Mouse (Mus musculus) embryonic facial prominence, embryonic 11.5 days (tissue): ENCODE measurements around the gene Celf2. TPM values are rescaled to one million over a fixed set of nuclear protein-coding genes. Genes with fewer than 3 reads are reported as not detected.

ENCODE experiments used
- ATAC-seq: fragments of 200-750 bp; cut with Nextera tagmentation; replicated peaks from 2 replicates; pipeline ENCODE4 v1.8.0; 2017; ENCODE audit warnings: low read depth; ENCODE audit not compliant: insufficient number of reproducible peaks, low FRiP score, low TSS enrichment
- DNase-seq: peaks from one replicate; pipeline ENCODE4 v3.0.0-alpha.2; 2015; ENCODE audit warnings: low spot score
- H3K27ac ChIP-seq: fragments of 300-500 bp; sonication (generic); replicated peaks from 2 replicates; pipeline ENCODE4 v1.5.1; 2014; ENCODE audit warnings: mild to moderate bottlenecking, low read depth, low read length, control low read depth
- H3K27me3 ChIP-seq: fragments of 300-500 bp; sonication (generic); 2 replicates; pipeline ENCODE4 v1.6.1; 2014; ENCODE audit warnings: mild to moderate bottlenecking, low read length, moderate library complexity, mixed read lengths; ENCODE audit not compliant: control insufficient read depth, insufficient read depth
- H3K36me3 ChIP-seq: fragments of 300-500 bp; sonication (generic); replicated peaks from 2 replicates; pipeline ENCODE4 v1.6.1; 2014; ENCODE audit warnings: low read depth, mild to moderate bottlenecking, low read length, moderate library complexity, mixed read lengths; ENCODE audit not compliant: control insufficient read depth, insufficient read depth
- H3K4me1 ChIP-seq: fragments of 300-500 bp; sonication (generic); 2 replicates; pipeline ENCODE4 v1.6.1; 2014; ENCODE audit warnings: low read length, mixed read lengths; ENCODE audit not compliant: control insufficient read depth, insufficient read depth
- H3K4me2 ChIP-seq: fragments of 300-500 bp; sonication (generic); 2 replicates; pipeline ENCODE4 v1.6.1; 2014; ENCODE audit warnings: low read depth, mild to moderate bottlenecking, control low read depth, low read length, moderate library complexity
- H3K4me3 ChIP-seq: fragments of 300-500 bp; sonication (generic); 2 replicates; pipeline ENCODE4 v1.5.1; 2014; ENCODE audit warnings: low read depth, low read length, control low read depth
- H3K9ac ChIP-seq: fragments of 300-500 bp; sonication (generic); replicated peaks from 2 replicates; pipeline ENCODE4 v1.6.1; 2014; ENCODE audit warnings: mild to moderate bottlenecking, control low read depth, low read length
- H3K9me3 ChIP-seq: fragments of 300-500 bp; sonication (generic); replicated peaks from 2 replicates; pipeline ENCODE4 v1.6.1; 2016; ENCODE audit warnings: mild to moderate bottlenecking, low read length, inconsistent platforms, mixed read lengths; ENCODE audit not compliant: control insufficient read depth
- WGBS: fragments of 180-500 bp; shearing (Covaris S2); extraction: QIAGEN DNeasy Blood & Tissue Kit; methylation state at CpG from one replicate; pipeline ENCODE4 v1.1.7; 2014; 5-methylcytosine and 5-hydroxymethylcytosine counted together
- polyA plus RNA-seq: library from polyadenylated mRNA; unstranded; fragments of >200 nt; fragmentation: Nextera tagmentation; extraction: Ambion mirVana; gene quantifications from 2 replicates; pipeline ENCODE4 v1.2.1, GENCODE M21; 2014

The Celf2 gene
- polyA plus RNA-seq, 1 experiment from 2014 or later, result 43.2 TPM

DNA sequence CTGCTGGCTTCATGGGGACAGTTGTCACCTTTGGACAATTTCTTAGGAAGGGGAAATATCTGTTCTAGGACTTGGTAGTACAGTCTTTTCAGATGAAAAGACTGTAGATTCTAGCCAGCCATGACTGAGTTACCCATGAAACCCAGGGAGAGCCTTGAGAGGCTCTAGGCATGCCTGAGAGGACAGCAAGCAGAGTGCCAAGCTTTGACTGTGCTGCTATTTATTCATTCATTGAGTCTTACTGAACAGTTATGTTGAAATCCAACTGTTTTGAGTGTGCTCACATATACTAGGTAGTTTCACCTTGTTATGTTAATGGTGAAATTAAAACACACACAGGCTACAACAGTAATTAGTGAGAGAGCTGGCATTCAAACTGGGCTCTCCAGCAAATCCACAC, 971.3 kb downstream of the Celf2 start:
- ATAC-seq (no peak), DNase-seq (no peak)
- H3K4me2 ChIP-seq, result no peak overlapping the region
- no peak overlapping the region for H3K27ac ChIP-seq
- H3K4me3 ChIP-seq, result no peak overlapping the region
- no peak overlapping the region for H3K9ac ChIP-seq
- no peaks in the 10 kb centered on the region for H3K27me3 ChIP-seq
- no peaks in the 10 kb centered on the region for H3K36me3 ChIP-seq
- H3K9me3 ChIP-seq, result no peaks in the 10 kb centered on the region
- H3K4me1 ChIP-seq, result no peaks in the 10 kb centered on the region

DNA sequence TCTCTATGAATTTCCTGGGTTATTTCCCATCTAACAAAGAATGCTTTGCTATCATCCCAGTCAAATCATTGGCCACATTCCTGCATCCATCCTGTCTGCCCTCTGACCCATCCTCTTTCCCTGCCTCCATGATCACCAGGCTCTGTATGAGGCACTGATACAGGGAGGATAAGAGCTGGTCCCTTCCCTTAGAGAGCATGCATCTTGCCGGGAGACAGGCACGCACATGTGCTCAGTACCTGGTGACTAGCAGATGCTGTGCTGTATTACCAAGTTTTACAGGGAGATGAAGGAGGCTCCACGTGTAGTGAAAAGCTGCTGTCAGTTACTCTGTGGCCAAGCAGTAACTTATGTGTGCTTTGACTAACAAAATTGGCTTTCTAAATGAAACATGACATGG, 972.0 kb downstream of the Celf2 start:
- no peak for DNase-seq
- H3K4me3 ChIP-seq, result no peak overlapping the region
- no peaks in the 10 kb centered on the region for H3K36me3 ChIP-seq
- H3K9me3 ChIP-seq, result no peaks in the 10 kb centered on the region
- H3K4me1 ChIP-seq, result no peaks in the 10 kb centered on the region
- WGBS, result 74% methylated on average over 3 of the region's 3 CpGs
- H3K4me2 ChIP-seq, result no peak overlapping the region
- H3K27me3 ChIP-seq, result no peaks in the 10 kb centered on the region
- no peak overlapping the region for H3K9ac ChIP-seq
- no peak for ATAC-seq
- H3K27ac ChIP-seq, result no peak overlapping the region

DNA sequence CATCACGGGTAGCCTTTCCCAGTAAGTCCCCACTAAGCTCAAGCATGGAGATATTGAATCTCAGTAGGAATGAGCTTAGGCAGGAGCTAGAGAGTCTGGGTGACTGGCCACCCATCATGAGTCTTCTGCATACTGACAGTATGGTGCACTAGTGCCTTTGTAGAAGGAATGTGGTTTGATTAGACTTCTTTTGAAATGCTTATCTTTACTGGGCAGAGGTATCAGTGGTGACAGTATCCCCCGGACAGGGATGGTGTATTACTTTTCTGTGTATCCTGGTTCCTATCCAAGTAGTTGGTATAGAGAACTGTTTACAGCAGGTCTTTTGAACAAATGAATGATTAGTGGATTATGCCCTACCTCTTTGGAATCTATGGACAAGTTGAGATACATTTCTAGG, 973.0 kb downstream of the Celf2 start:
- no peak overlapping the region for H3K4me2 ChIP-seq
- ATAC-seq, result no peak
- H3K27me3 ChIP-seq, result no peaks in the 10 kb centered on the region
- no peaks in the 10 kb centered on the region for H3K9me3 ChIP-seq
- DNase-seq, result no peak
- H3K36me3 ChIP-seq, result no peaks in the 10 kb centered on the region
- H3K9ac ChIP-seq, result no peak overlapping the region
- H3K27ac ChIP-seq, result no peak overlapping the region
- H3K4me1 ChIP-seq, result no peaks in the 10 kb centered on the region
- no peak overlapping the region for H3K4me3 ChIP-seq
- WGBS, result 80% methylated on average over 2 of the region's 2 CpGs

- Histone ChIP-seq H3K27me3 (no peaks in the 10 kb centered on the region), H3K9me3 (no peaks in the 10 kb centered on the region), H3K36me3 (no peaks in the 10 kb centered on the region), H3K4me3 (no peak overlapping the region), H3K4me1 (no peaks in the 10 kb centered on the region), H3K27ac (no peak overlapping the region), H3K4me2 (no peak overlapping the region), H3K9ac (no peak overlapping the region)
- 78% methylated on average over 4 of the region's 4 CpGs for WGBS
- ATAC-seq (no peak), DNase-seq (no peak)
Observed at GRCm38 (mm10) chr2:6532341-6532740, 977.0 kb downstream of the Celf2 start.

DNA sequence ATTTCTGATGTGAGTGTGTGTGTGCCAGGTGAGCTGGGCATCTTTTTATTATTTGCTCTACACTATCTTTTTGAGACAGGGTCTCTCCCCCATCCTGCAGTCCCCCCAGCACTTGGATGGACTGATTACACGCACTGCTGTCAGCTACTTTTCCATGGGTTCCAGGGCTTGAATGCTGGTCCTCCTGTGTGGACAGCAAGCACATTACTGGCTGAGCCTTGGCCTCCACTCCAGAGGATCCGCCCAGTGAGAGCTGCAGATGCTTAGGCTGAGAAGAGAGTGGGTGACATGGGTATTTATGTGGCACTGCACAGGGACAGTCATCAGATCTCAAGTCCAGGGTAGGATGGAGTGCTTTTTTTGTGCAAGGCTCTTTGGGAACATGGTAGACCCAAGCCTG, 981.3 kb downstream of the Celf2 start:
- Histone ChIP-seq H3K36me3 (no peaks in the 10 kb centered on the region), H3K27ac (no peak overlapping the region), H3K4me3 (no peak overlapping the region), H3K9ac (no peak overlapping the region), H3K4me2 (no peak overlapping the region), H3K4me1 (no peaks in the 10 kb centered on the region), H3K27me3 (no peaks in the 10 kb centered on the region), H3K9me3 (no peaks in the 10 kb centered on the region)
- WGBS, result 87% methylated on average over 2 of the region's 2 CpGs
- no peak for DNase-seq
- ATAC-seq, result no peak

GRCm38 (mm10) chr2:6526825-6527224, 982.5 kb downstream of the Celf2 start:
- Histone ChIP-seq H3K9me3 (no peaks in the 10 kb centered on the region), H3K27me3 (no peaks in the 10 kb centered on the region), H3K4me1 (no peaks in the 10 kb centered on the region), H3K4me3 (no peak overlapping the region), H3K9ac (no peak overlapping the region), H3K36me3 (no peaks in the 10 kb centered on the region), H3K4me2 (no peak overlapping the region), H3K27ac (no peak overlapping the region)
- DNase-seq (no peak), ATAC-seq (no peak)
- WGBS, result 89% methylated on average over 11 of the region's 11 CpGs

DNA sequence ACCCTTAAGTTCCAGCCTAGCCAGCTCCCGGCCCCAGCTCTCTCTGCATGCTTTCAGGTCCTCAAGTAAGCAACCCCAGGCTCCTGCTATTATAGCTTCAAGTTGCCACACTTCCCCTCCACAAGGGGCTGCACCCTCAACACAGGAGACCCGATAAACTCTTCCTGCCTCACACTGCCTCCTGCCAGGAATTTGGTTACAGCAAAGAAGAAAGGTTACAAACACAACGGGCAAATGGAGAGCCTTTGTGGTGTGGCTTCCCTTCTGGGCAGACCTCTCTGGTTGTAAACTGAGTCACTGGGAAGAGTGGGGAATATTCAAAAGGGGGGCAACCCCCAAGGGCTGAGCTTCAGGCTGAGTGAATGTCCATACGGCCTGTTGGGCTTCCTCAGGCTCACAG, 983.1 kb downstream of the Celf2 start:
- 58% methylated on average over 4 of the region's 4 CpGs for WGBS
- no peak for ATAC-seq
- Histone ChIP-seq H3K36me3 (no peaks in the 10 kb centered on the region), H3K9ac (no peak overlapping the region), H3K4me1 (no peaks in the 10 kb centered on the region), H3K27ac (no peak overlapping the region), H3K9me3 (no peaks in the 10 kb centered on the region), H3K4me2 (no peak overlapping the region), H3K4me3 (no peak overlapping the region), H3K27me3 (no peaks in the 10 kb centered on the region)
- DNase-seq, result no peak

DNA sequence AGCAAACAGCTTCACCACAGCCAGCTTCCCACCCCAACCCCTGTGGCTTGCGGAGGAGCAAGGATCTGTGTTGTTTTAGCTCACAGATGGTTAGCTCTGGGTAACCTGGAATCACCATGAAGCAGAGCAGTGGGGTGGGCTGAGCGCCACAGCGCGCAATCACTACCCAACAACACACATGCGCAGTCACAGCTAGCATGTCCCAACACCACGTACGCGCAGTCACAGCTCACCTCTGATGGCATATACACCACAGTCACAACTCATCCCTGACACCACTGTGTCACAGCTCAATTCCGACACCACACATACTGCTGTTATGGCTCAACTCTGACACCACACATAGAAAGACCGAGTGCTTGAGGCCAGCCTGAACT, 985.5 kb downstream of the Celf2 start:
- H3K4me2 ChIP-seq, result no peak overlapping the region
- no peaks in the 10 kb centered on the region for H3K9me3 ChIP-seq
- H3K27ac ChIP-seq, result no peak overlapping the region
- no peak for ATAC-seq
- no peaks in the 10 kb centered on the region for H3K36me3 ChIP-seq
- 93% methylated on average over 10 of the region's 10 CpGs for WGBS
- no peaks in the 10 kb centered on the region for H3K27me3 ChIP-seq
- H3K4me3 ChIP-seq, result no peak overlapping the region
- no peaks in the 10 kb centered on the region for H3K4me1 ChIP-seq
- no peak for DNase-seq
- H3K9ac ChIP-seq, result no peak overlapping the region
